ENCODE assay signal across 27 mouse cellular contexts in genomic region chr13:92303062-92303948, GRCm38 (mm10). TPM values are rescaled to one million over a fixed set of nuclear protein-coding genes. Genes with fewer than 3 reads are reported as not detected.
DNase-seq lines count a peak whose midpoint lies in the region; ATAC-seq and TF ChIP-seq lines count a peak whose summit lies in the region.
"Had no signal": no experiment of that assay in that cellular context is flagged by ENCODE, and none has a peak within 500 bp of the region (broad histone marks: within the 10 kb centered on the region; RNA-seq: fewer than 3 reads in every experiment).

No protein-coding gene starts in this region.

- DNase-seq in midbrain, embryonic 11.5 days (ENCODE audit: low spot score, missing footprints) = no peak
- DNase-seq in Muller cell, postnatal 12 days (ENCODE audit: inconsistent ontology term) = peak; percentile 5
- DNase-seq in brain, embryonic 14.5 days (ENCODE audit: low read depth) = peak; percentile 24
- DNase-seq in midbrain, postnatal 0 days (ENCODE audit: low spot score) = peak; percentile 5
- no peak for DNase-seq in heart, postnatal 4 days
- no peak for DNase-seq in right cerebral cortex, adult 18-20 months
- DNase-seq: adrenal gland, adult 8-10 months; adrenal gland, postnatal 36 days; B cell, adult 2 months; cerebellum, adult 11 months; cerebellum, adult 8-10 months; cerebellum, postnatal 14 days; embryo, embryonic 11 days; gastrocnemius, adult 2 months; gastrocnemius, postnatal 25 days; heart, postnatal 36 days had no signal

- no peak overlapping the region for H3K9ac ChIP-seq in midbrain, embryonic 15.5 days
- no peak overlapping the region for H3K9ac ChIP-seq in midbrain, embryonic 11.5 days (ENCODE audit: low read length)
- H3K9ac ChIP-seq in midbrain, postnatal 0 days (replicated peaks; ENCODE audit: low read length, poor library complexity, severe bottlenecking) = no peak overlapping the region
- H3K9ac ChIP-seq: embryonic facial prominence, embryonic 15.5 days; heart, embryonic 13.5 days; hindbrain, embryonic 12.5 days had no signal

- ATAC-seq in midbrain, embryonic 15.5 days (replicated peaks) = peak; percentile 71
- ATAC-seq in midbrain, embryonic 11.5 days (ENCODE audit: low FRiP score) = no peak
- ATAC-seq in midbrain, postnatal 0 days (ENCODE audit: low FRiP score) = peak; percentile 71
- ATAC-seq: Patski had no signal

- H3K4me2 ChIP-seq in midbrain, embryonic 15.5 days = no peak overlapping the region
- no peak overlapping the region for H3K4me2 ChIP-seq in midbrain, embryonic 11.5 days
- H3K4me2 ChIP-seq in midbrain, postnatal 0 days (ENCODE audit: low read depth, low read length, poor library complexity, severe bottlenecking) = no peak overlapping the region
- H3K4me2 ChIP-seq: embryonic facial prominence, embryonic 15.5 days; heart, embryonic 13.5 days; hindbrain, embryonic 12.5 days had no signal

- no peak for TF ChIP-seq CTCF in brain, embryonic 14.5 days (IDR thresholded peaks at IDR 0.05; ENCODE audit: borderline replicate concordance, extremely low read depth, insufficient read depth, insufficient read length)
- TF ChIP-seq CTCF in midbrain, postnatal 0 days (IDR thresholded peaks at IDR 0.05) = no peak

- TF ChIP-seq POLR2A in brain, embryonic 14.5 days (IDR thresholded peaks at IDR 0.05; ENCODE audit: borderline replicate concordance, extremely low read depth, insufficient read depth, insufficient read length, poor library complexity, severe bottlenecking) = no peak

- no peaks in the 10 kb centered on the region for H3K9me3 ChIP-seq in midbrain, embryonic 15.5 days
- no peaks in the 10 kb centered on the region for H3K9me3 ChIP-seq in midbrain, embryonic 11.5 days (ENCODE audit: control insufficient read depth, low read length)
- H3K9me3 ChIP-seq in midbrain, postnatal 0 days (ENCODE audit: low read length) = no peaks in the 10 kb centered on the region
- H3K9me3 ChIP-seq: embryonic facial prominence, embryonic 15.5 days; forebrain, embryonic 10.5 days; G1E; heart, embryonic 13.5 days; hindbrain, embryonic 12.5 days had no signal

- no peaks in the 10 kb centered on the region for H3K27me3 ChIP-seq in midbrain, embryonic 15.5 days (replicated peaks)
- H3K27me3 ChIP-seq in midbrain, embryonic 11.5 days (ENCODE audit: control insufficient read depth, insufficient read depth, low read length) = no peaks in the 10 kb centered on the region
- no peaks in the 10 kb centered on the region for H3K27me3 ChIP-seq in midbrain, postnatal 0 days (ENCODE audit: insufficient read depth, low read length)
- H3K27me3 ChIP-seq: embryonic facial prominence, embryonic 15.5 days; heart, embryonic 13.5 days; hindbrain, embryonic 12.5 days; Patski had no signal

- no peak overlapping the region for H3K4me3 ChIP-seq in midbrain, embryonic 15.5 days
- no peak overlapping the region for H3K4me3 ChIP-seq in midbrain, embryonic 11.5 days (ENCODE audit: low read depth, low read length)
- no peak overlapping the region for H3K4me3 ChIP-seq in midbrain, postnatal 0 days (ENCODE audit: low read depth, low read length)
- H3K4me3 ChIP-seq: embryonic facial prominence, embryonic 15.5 days; erythroblast, embryonic 14.5 days; forebrain, embryonic 10.5 days; gastrocnemius, adult 2 months; heart, embryonic 13.5 days; hindbrain, embryonic 12.5 days had no signal

- no peaks in the 10 kb centered on the region for H3K4me1 ChIP-seq in midbrain, embryonic 15.5 days
- H3K4me1 ChIP-seq in midbrain, embryonic 11.5 days (ENCODE audit: control insufficient read depth, insufficient read depth, low read length) = no peaks in the 10 kb centered on the region
- no peaks in the 10 kb centered on the region for H3K4me1 ChIP-seq in midbrain, postnatal 0 days (ENCODE audit: insufficient read depth, low read length)
- H3K4me1 ChIP-seq: embryonic facial prominence, embryonic 15.5 days; forebrain, embryonic 10.5 days; hindbrain, embryonic 12.5 days had no signal

- WGBS in midbrain, embryonic 15.5 days = 71% methylated on average over 8 of the region's 8 CpGs
- 90% methylated on average over 8 of the region's 8 CpGs for WGBS in midbrain, embryonic 11.5 days
- WGBS in midbrain, postnatal 0 days = 63% methylated on average over 8 of the region's 8 CpGs

- H3K27ac ChIP-seq in midbrain, embryonic 15.5 days = 0 out of 2 replicates have a peak overlapping the region, but pooled peaks have one; percentile 8
- H3K27ac ChIP-seq in midbrain, embryonic 11.5 days (ENCODE audit: low read depth, low read length) = no peak overlapping the region
- no peak overlapping the region for H3K27ac ChIP-seq in midbrain, postnatal 0 days (ENCODE audit: low read depth, low read length)
- H3K27ac ChIP-seq: embryonic facial prominence, embryonic 15.5 days; forebrain, embryonic 10.5 days; gastrocnemius, adult 2 months; heart, embryonic 13.5 days; hindbrain, embryonic 12.5 days had no signal

- no peaks in the 10 kb centered on the region for H3K36me3 ChIP-seq in midbrain, embryonic 15.5 days (replicated peaks)
- H3K36me3 ChIP-seq in midbrain, embryonic 11.5 days (ENCODE audit: control insufficient read depth, insufficient read depth, low read length) = no peaks in the 10 kb centered on the region
- peaks cover 4% of the 10 kb centered on the region; the same call in 1 of the 2 replicates for H3K36me3 ChIP-seq in midbrain, postnatal 0 days (ENCODE audit: insufficient read depth, low read length)

RNA-seq across cellular contexts. Expression of gene Gm20379, which starts 2.5 kb away (rescaled TPM):
- polyA plus RNA-seq in midbrain, embryonic 15.5 days (2015; fragmentation: Nextera tagmentation; extraction: Ambion mirVana) = 0.97 and 1.00 TPM in 2 replicates
- polyA plus RNA-seq in midbrain, embryonic 11.5 days (2014; fragmentation: Nextera tagmentation; extraction: Ambion mirVana) = 0.74 and 0.80 TPM in 2 replicates
- not detected in 2 replicates for polyA plus RNA-seq in brain, embryonic 14.5 days (2012; rRNA removed)
- not detected in 2 replicates for total RNA-seq in midbrain, postnatal 0 days (2014; rRNA removed)
- polyA plus RNA-seq in midbrain, postnatal 0 days (2015; fragmentation: Nextera tagmentation; extraction: Ambion mirVana) = 0.30 and 0.45 TPM in 2 replicates
- not detected for total RNA-seq in heart, postnatal 4 days (2021)
- total RNA-seq: adrenal gland, adult 8-10 months; adrenal gland, postnatal 36 days; common myeloid progenitor, adult 5-6 weeks; G1E; gastrocnemius, adult 2 months; gastrocnemius, postnatal 25 days; granulocyte monocyte progenitor cell, adult 5-6 weeks; heart, adult 8-10 months; heart, postnatal 36 days had no signal
- polyA plus RNA-seq: erythroblast, embryonic 14.5 days; G1E; Patski had no signal

RNA-seq across cellular contexts. Expression of gene Dhfr, which starts 51.2 kb away (rescaled TPM):
- polyA plus RNA-seq in midbrain, embryonic 15.5 days (2015; fragmentation: Nextera tagmentation; extraction: Ambion mirVana) = 3.8 and 4.6 TPM in 2 replicates
- polyA plus RNA-seq in midbrain, embryonic 11.5 days (2014; fragmentation: Nextera tagmentation; extraction: Ambion mirVana) = 25.3 and 25.8 TPM in 2 replicates
- 4.8 and 6.6 TPM in 2 replicates for polyA plus RNA-seq in brain, embryonic 14.5 days (2012; rRNA removed)
- 2.4 and 3.2 TPM in 2 replicates for total RNA-seq in midbrain, postnatal 0 days (2014; rRNA removed)
- polyA plus RNA-seq in midbrain, postnatal 0 days (2015; fragmentation: Nextera tagmentation; extraction: Ambion mirVana) = 1.9 and 2.1 TPM in 2 replicates
- total RNA-seq in heart, postnatal 4 days (2021) = 1 to 10 TPM; 7.9 to 8.4 TPM

RNA-seq across cellular contexts. Expression of gene Msh3, which starts 51.5 kb away (rescaled TPM):
- polyA plus RNA-seq in midbrain, embryonic 15.5 days (2015; fragmentation: Nextera tagmentation; extraction: Ambion mirVana) = 22.9 and 24.5 TPM in 2 replicates
- 35.3 and 41.2 TPM in 2 replicates for polyA plus RNA-seq in midbrain, embryonic 11.5 days (2014; fragmentation: Nextera tagmentation; extraction: Ambion mirVana)
- 20.9 and 22.8 TPM in 2 replicates for polyA plus RNA-seq in brain, embryonic 14.5 days (2012; rRNA removed)
- 18.6 and 28.8 TPM in 2 replicates for total RNA-seq in midbrain, postnatal 0 days (2014; rRNA removed)
- 18.8 and 19.7 TPM in 2 replicates for polyA plus RNA-seq in midbrain, postnatal 0 days (2015; fragmentation: Nextera tagmentation; extraction: Ambion mirVana)
- total RNA-seq in heart, postnatal 4 days (2021) = 10 to 100 TPM; 14.2 to 14.5 TPM

Comparison
In these comparisons a context has a peak if more than half of its experiments do, and no peak if none do; other contexts are left out.
1. DNase-seq: peak in Muller cell, postnatal 12 days (single experiment), brain, embryonic 14.5 days (single experiment) and midbrain, postnatal 0 days (single experiment); none in midbrain, embryonic 11.5 days (single experiment), heart, postnatal 4 days (single experiment) and right cerebral cortex, adult 18-20 months (single experiment).